Mouse (Mus musculus) mouse embryonic stem cell (cell line): ENCODE results near the gene Atp11b.

ENCODE experiments used
- in situ Hi-C, 2 experiments: fragments of 300-500 bp; cut with MboI; formaldehyde crosslinking; loops; 1 replicate in 1 of 2; 3 replicates in 1 of 2; pipeline ENCODE4 v1.14.3; 2019 to 2020; ENCODE audit warnings: low sequenced_read_pairs in 2 of 2, low pct_unique_long_range_greater_than_20kb in 1 of 2, mixed read lengths in 1 of 2; ENCODE audit not compliant: unreplicated experiment in 1 of 2

Atp11b gene

GRCm38 (mm10) chr3:35762735-35763134 lies 8.8 kb downstream of the Atp11b start:
- in situ Hi-C loops: no loop called here

DNA sequence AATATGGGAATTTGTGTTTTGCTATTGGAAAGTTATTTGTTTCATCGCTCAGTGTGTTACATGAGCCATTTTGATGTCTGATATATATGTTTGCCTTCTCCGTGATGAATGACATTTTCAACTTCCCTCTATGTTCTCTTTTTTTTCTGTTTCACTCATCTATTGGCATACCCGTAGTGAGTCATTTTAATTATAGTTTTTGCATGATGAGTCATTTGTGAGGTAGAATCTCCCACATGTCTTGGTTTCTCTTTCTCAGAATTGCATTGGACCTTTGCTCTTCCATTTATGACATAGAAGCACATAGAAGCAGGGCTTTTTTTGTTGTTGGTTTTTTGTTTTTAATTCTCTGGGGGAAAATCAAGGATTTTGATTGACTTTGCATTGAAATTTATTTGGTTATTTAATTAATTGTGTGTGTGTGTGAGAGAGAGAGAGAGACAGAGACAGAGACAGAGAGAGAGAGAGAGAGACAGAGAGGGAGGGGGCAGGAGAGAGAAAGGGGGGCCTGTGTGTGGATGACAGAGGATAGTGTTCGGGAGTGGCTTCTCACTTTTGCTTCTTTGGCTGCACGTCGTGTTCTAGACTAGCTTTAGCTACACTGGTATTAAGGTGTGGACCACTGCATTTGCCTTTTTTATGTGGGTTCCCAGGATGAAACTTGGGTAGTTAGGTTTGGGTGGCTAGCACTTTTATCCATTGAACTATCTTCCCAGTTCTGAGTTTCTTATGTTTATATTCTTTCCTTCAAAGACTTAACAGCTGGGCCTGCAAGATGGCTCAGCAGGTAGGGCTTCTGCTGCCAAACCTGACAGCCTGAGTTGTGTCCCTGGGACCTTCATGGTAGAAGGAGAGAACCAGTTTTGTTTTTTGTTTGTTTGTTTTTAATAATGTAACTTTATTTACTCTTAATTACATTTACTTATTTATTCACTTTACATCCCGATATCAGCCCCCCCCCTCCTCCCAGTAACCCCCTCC lies 11.0 kb downstream of the Atp11b start:
- in situ Hi-C loops: no loop called here

- in situ Hi-C loops: no loop called here
Measured at GRCm38 (mm10) chr3:35779748-35780147, 25.8 kb downstream of the Atp11b start.

DNA sequence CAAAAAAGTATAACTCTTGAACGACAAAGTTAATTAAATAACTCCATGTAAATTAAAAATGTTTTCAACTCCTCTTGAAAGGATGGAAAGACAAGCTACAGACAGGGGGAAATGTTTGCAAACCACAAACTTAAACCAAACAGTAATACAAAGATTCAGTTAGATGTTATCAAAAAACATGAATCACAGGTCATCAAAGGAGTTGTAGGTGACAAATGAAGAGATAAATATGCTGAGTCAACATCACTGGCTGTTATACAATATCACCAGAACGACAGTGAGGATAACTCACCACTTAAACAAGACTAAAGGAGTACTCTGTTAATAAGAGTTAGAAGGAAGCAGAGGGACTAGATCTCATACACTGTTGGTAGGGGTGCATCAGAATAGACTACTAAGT lies 48.1 kb downstream of the Atp11b start:
- in situ Hi-C loops: no loop called here

DNA sequence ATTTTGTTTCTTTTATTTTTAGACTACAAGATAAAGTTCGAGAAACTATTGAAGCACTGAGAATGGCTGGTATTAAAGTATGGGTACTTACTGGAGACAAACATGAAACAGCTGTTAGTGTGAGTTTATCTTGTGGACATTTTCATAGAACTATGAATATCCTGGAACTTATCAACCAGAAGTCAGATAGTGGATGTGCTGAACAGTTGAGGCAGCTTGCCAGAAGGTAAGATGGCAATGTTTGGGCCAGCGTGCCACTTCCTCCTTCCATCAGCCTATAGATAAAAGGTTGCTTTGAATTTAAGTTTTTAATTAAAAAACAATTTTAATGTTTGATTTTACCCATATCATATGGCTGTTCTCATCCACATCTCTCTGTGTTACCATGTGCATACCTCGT lies 66.0 kb downstream of the Atp11b start:
- in situ Hi-C loops: no loop called here

GRCm38 (mm10) chr3:35822036-35822435 lies 68.1 kb downstream of the Atp11b start:
- in situ Hi-C loops: no loop called here

DNA sequence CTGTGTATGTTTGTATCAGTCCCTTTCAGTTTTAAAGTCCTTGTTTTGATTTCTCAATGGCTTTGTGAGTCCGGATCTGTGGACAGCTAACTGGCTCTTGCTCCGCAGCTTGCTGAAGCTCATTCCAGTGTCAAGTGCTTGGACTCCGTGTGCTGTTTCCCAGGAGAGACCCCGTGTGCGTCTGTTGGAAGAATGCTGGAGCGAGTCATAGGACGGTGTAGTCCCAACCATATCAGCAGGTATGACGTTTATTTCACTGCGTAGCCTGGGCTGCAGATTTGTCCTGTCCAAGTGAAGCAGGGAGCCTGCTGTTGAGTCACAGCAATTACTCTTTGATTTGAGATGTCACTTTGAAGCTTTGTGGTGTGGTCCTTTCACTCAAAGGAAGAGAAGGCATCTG lies 95.4 kb downstream of the Atp11b start:
- in situ Hi-C loops: no loop called here

- in situ Hi-C loops: loop anchor here in 1 of 2 experiments (25.0 kb wide), 1 partner anchor 196 kb away; no protein-coding TSS in a partner anchor
Measured at GRCm38 (mm10) chr3:35883267-35883666, 129.4 kb downstream of the Atp11b start.

DNA sequence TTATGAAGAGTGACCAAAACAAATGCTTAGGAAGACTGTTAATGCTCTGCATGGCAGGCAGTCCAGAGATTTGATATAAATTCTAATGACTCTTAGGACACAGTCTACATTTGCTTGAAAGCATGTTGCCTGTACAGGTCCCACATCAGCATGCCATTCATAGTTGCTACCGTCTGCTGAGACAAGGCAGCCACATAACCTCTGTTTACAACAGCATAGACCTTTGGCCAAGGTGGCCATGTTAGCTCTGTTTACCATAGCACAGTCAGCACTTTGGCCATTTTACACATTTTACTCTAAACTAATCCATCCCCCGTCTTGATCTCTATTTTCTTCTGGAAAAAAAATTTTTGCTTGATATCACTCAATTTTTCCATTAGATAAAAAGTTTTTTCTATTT lies 135.6 kb downstream of the Atp11b start:
- in situ Hi-C loops: loop anchor here in 1 of 2 experiments (25.0 kb wide), 1 partner anchor 202 kb away; no protein-coding TSS in a partner anchor

DNA sequence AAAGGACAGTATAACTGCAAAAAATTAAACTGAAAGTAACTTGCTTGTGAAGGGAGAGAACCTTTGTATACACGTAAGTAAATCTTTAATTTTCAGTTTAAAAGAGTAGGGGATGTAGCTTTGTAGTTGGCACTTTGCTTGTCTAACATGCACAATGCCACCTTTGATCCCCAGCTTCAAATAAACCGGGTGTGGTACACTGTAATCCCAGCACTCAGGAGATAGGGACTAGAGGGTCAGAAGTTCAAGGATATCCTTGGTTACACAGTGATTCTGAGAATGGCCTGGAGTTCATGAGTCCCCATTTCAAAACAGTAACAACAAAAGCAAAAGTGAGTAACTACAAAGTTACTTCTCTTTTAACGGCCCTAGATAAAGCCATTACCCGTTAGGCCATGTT lies 137.2 kb downstream of the Atp11b start:
- in situ Hi-C loops: loop anchor here in 1 of 2 experiments (25.0 kb wide), 1 partner anchor 204 kb away; no protein-coding TSS in a partner anchor

DNA sequence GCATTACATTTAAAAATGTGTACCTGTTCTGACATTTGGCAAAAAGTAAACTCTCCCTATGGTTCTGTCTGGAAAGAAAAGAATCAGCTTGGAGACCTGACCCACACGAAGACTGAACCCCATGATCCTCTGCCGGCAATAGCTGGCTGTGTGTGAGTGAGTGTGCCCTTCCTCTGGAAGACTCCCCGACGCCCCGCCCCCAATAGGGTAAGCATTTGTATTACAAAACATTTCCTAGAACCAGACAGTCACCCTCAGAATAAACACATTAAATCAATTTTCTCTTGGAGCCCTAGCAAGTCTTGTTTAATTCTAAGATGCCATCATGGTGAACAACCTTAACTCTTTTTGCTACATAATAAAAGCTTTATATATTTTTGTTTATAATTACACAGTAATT lies 139.2 kb downstream of the Atp11b start:
- in situ Hi-C loops: loop anchor here in 1 of 2 experiments (25.0 kb wide), 1 partner anchor 206 kb away; no protein-coding TSS in a partner anchor

GRCm38 (mm10) chr3:35897900-35898299 lies 144.0 kb downstream of the Atp11b start:
- in situ Hi-C loops: loop anchor here in 1 of 2 experiments (25.0 kb wide), 1 partner anchor 211 kb away; no protein-coding TSS in a partner anchor

- in situ Hi-C loops: loop anchor here in 1 of 2 experiments (25.0 kb wide), 1 partner anchor 212 kb away; no protein-coding TSS in a partner anchor
Measured at GRCm38 (mm10) chr3:35899109-35899508, 145.2 kb downstream of the Atp11b start.

- in situ Hi-C loops: no loop called here
Measured at GRCm38 (mm10) chr3:35900555-35901204, 146.8 kb downstream of the Atp11b start.
